Mouse (Mus musculus) spleen, adult 2 months (tissue): Measurements from ENCODE around the gene Ube2v1.

ENCODE experiments used
- CTCF ChIP-seq: fragments of 200-500 bp; IDR thresholded peaks from 2 replicates; pipeline ENCODE4 v1.5.1; 2011; ENCODE audit warnings: mild to moderate bottlenecking, inconsistent platforms; ENCODE audit not compliant: insufficient read depth, insufficient read length, insufficient replicate concordance; ENCODE audit errors: extremely low read depth
- POLR2A ChIP-seq: fragments of 200-500 bp; IDR thresholded peaks from 2 replicates; pipeline ENCODE4 v1.6.1; 2011; ENCODE audit warnings: low read depth, low read length, inconsistent platforms

DNA sequence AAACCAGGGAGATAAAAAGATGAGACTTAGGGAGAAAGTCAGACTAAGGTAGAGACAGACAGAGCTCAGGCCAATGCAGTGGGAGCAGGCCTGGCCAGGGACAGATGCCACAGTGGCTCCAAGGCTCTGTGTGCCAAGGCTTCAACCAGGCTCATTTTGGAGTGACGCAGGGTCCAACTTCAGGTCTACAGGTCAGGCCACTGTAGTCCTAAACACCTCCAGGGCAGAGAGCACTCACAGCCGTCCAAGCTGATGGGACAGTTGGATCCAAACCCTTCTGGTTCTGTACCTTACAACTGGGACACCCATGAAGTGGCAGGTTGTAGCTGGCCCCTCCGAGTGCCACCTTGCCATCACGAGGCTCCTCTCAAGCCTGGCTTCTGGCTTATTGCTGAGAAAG, 26.1 kb upstream of the Ube2v1 start:
- TF ChIP-seq CTCF = no peak
- no peak for TF ChIP-seq POLR2A
